Mouse (Mus musculus): Measurements from ENCODE around the gene Mip. TPM values are rescaled to one million over a fixed set of nuclear protein-coding genes. Genes with fewer than 3 reads are reported as not detected.

Mip gene
- polyA plus RNA-seq (2017; shearing (Covaris generic)), result not detected

DNA sequence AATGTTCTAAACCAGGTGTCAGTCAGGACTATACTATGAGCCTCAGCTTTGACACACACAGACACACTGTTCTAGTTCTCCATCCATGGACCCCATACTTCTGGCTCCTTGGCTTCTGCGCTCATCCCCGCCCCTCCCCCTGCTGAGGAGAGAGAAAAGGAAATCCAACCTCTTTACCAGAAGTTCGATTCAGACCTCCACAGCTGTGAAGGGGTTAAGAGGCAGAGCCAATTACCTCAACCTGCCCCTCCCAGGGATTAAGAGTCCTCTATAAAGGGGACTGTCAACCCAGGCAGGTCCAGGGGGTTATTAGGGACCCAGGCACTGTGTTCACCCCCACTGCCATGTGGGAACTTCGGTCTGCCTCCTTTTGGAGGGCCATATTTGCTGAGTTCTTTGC, at the start of gene Mip:
Gene Mip, plus strand, starts transcription at position 301 of the 400 bp plus-strand sequence.

DNA sequence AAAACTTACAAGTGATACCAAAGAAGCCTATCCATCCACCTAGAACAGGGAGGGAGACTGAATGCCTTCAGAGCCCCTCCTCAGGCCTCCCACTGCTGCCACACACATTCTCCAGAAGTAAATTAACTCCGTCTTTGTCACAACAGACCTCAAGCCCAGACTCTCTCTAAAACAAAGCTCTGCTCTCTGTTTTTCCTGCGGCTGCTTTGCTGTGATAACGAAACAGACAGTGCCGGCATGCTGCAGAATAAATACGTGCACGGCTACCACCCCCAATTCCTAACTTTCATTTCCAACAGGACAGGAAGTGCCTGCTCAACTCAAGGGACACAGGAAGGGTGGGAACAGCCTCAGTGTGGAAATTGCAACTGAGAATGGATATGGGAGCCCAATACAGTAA, 45.6 kb upstream of the Mip start, which contains the start of gene Rbms2:
Gene Rbms2, minus strand, starts transcription at position 309 of the 400 bp plus-strand sequence.

DNA sequence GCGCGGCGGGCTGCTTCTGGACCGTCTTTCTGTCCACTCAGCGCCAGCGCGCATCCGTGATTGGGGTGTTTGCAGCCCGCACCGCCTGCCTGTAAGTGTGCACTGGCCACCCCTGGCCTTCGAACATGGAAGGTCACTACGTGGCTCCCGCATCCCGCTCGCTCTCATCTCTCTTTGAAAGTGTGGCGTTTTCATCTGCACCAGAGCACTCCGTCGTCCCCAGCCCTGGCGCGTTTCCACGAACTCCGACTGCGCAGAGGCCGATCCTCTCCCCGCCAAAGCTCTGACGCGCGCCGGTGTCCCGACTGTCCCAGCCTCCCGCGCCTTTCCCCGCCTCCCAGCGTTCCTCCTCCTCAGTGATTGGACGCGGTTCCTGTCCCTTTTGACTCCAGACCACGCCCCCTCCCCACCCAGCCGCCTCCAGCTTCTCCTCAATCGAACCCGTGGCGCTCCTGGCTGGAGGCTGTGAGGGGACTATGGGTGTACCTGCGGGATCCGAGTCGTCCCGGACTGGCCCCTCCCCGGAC, 31.6 kb upstream of the Mip start, which contains the start of gene Gls2:
Gene Gls2, plus strand, starts transcription at position 434 of the 527 bp plus-strand sequence.

GRCm38 (mm10) chr10:128211390-128212108, 14.1 kb upstream of the Mip start, which contains the start of gene Spryd4:
Gene Spryd4, minus strand, starts transcription at chr10:128211807.

DNA sequence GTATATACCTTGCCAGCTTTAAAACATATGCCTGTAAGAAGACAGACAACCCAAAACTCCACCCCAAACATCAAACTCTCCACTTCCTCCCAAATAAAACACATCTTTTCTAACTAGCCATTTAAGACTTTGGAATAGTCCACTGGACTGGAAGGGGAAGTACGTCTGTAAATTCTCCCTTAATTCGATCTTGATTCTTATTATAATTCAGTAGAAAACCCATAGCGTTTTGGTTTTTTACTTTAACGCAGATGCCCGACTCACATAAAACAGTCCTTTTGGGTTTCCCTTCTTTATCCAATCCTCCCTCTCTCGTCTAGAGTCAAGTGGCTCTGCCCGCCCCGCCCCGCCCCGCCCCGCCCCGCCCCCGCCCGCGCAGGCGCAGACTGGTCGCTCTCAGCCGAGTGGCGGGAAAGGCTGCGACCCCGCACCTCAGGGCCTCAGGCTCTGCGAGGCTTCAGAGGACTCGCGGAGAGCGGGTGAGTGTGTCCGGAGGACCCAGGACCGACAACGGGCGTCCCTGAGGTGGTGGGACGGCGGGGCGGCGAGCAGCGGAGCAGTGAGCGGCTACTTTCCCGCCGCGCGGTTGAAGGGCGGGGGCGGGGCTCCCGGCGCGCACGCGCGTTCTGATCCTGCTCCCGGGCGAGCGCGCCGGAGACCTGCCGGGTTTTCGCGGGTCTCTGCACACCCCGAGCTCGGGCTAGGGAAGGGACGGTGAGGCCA, 6.2 kb downstream of the Mip start, which contains the start of gene Timeless:
Gene Timeless, plus strand, starts transcription at position 369 of the 723 bp plus-strand sequence.

GRCm38 (mm10) chr10:128253677-128254255, 28.1 kb downstream of the Mip start, which contains the start of gene Apon:
Gene Apon, plus strand, starts transcription at chr10:128254096.

GRCm38 (mm10) chr10:128268371-128268770, 42.7 kb downstream of the Mip start, which contains the start of gene Apof:
Gene Apof, plus strand, starts transcription at chr10:128268671.

DNA sequence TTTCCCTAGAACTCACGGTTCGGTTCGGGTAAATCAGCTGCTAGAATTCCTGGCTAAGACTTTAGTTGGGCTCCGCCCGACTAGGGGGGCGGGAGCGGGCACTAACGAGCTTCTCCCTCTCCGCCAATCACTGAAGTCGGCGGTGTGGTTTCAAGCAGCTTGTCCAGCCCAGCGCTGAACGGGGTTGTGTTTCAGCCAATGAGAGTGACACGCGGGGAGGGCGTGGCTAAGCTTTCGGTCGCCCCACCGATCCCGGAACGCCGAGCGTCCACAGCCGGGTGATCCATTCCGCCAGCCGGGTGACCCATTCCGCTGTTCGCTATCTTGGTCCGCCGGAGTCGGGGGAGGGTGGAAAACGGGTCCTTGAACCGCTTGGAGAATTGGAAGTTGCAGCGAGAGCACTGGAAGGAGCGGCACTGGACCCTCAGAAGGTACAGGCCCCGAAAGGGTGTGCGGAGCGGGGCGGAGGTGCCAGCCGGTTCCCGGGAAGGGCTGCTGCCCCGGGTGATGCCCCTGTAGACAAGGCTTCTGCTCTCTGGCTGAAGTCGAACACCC, 44.7 kb downstream of the Mip start, which contains the start of gene Stat2:
Gene Stat2, plus strand, starts transcription at position 273 of the 555 bp plus-strand sequence.

Other genes starting within 250 kb of the Mip start
- gene Hsd17b6, start 218.2 kb upstream of the Mip start, polyA plus RNA-seq (2017; shearing (Covaris generic)), result not detected
- gene Prim1, start 210.7 kb upstream of the Mip start, polyA plus RNA-seq (2017; shearing (Covaris generic)), result 20.1 TPM
- 504 TPM for gene Naca, start 190.3 kb upstream of the Mip start, polyA plus RNA-seq (2017; shearing (Covaris generic))
- gene Ptges3, start 166.9 kb upstream of the Mip start, polyA plus RNA-seq (2017; shearing (Covaris generic)), result 96.7 TPM
- gene Atp5b, start 142.6 kb upstream of the Mip start, polyA plus RNA-seq (2017; shearing (Covaris generic)), result 1,266 TPM
- 88.0 TPM for gene Baz2a, start 134.3 kb upstream of the Mip start, polyA plus RNA-seq (2017; shearing (Covaris generic))
- gene Rbms2, start 45.5 kb upstream of the Mip start, polyA plus RNA-seq (2017; shearing (Covaris generic)), result 35.0 TPM
- 0.48 TPM for gene Gls2, start 31.4 kb upstream of the Mip start, polyA plus RNA-seq (2017; shearing (Covaris generic))
- 15.4 TPM for gene Spryd4, start 14.0 kb upstream of the Mip start, polyA plus RNA-seq (2017; shearing (Covaris generic))
- gene Timeless, start 6.2 kb downstream of the Mip start, polyA plus RNA-seq (2017; shearing (Covaris generic)), result 27.6 TPM
- gene Apon, start 28.3 kb downstream of the Mip start, polyA plus RNA-seq (2017; shearing (Covaris generic)), result not detected
- gene Apof, start 42.8 kb downstream of the Mip start, polyA plus RNA-seq (2017; shearing (Covaris generic)), result not detected
- gene Stat2, start 44.7 kb downstream of the Mip start, polyA plus RNA-seq (2017; shearing (Covaris generic)), result 92.9 TPM
- not detected for gene Il23a, start 72.9 kb downstream of the Mip start, polyA plus RNA-seq (2017; shearing (Covaris generic))
- gene Pan2, start 77.5 kb downstream of the Mip start, polyA plus RNA-seq (2017; shearing (Covaris generic)), result 54.5 TPM
- gene Cnpy2, start 96.6 kb downstream of the Mip start, polyA plus RNA-seq (2017; shearing (Covaris generic)), result 151 TPM
- gene Cs, start 111.9 kb downstream of the Mip start, polyA plus RNA-seq (2017; shearing (Covaris generic)), result 200 TPM
- gene Coq10a, start 143.2 kb downstream of the Mip start, polyA plus RNA-seq (2017; shearing (Covaris generic)), result 12.5 TPM
- gene Ankrd52, start 151.3 kb downstream of the Mip start, polyA plus RNA-seq (2017; shearing (Covaris generic)), result 2.0 TPM
- 0.71 TPM for gene Slc39a5, start 175.4 kb downstream of the Mip start, polyA plus RNA-seq (2017; shearing (Covaris generic))
- 130 TPM for gene Nabp2, start 185.7 kb downstream of the Mip start, polyA plus RNA-seq (2017; shearing (Covaris generic))
- 58.1 TPM for gene Rnf41, start 185.8 kb downstream of the Mip start, polyA plus RNA-seq (2017; shearing (Covaris generic))
- 143 TPM for gene Smarcc2, start 233.4 kb downstream of the Mip start, polyA plus RNA-seq (2017; shearing (Covaris generic))

Measured in inflammation-experienced regulatory T-cells, adult 16 weeks (primary cell).